Mouse (Mus musculus) fibroblast of lung, adult 2 months (primary cell): ENCODE results near the gene Efcab11.
A peak's percentile ranks its signal among the peaks of the same experiment; 100 is the strongest.
"Not testable (repeated sequence)": the region's sequence is repeated elsewhere in the genome, so short reads cannot be mapped to it uniquely, and the experiment has no call there.

Source experiments
- DNase-seq: peaks from one replicate; pipeline ENCODE4 v3.0.0-alpha.2; 2011; ENCODE audit warnings: low read depth

Gene Efcab11

DNA sequence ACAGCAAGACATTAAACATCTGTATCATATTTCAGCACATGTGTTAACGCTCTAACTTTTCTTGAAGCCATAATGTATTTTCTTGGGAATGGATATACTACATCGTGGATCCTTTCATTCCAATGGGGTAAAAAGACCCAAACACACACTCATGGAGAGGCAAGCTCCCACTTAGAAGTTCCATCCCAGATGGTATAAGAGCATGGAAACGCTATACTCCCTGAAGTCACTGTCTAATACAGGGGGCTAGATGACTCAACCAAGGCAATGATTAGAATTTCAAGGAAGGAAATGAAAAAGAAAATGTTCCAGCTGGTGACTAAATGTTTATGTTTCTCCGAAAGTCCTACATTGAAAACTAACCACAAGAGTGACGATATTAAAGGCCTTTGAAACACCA lies 76.3 kb downstream of the Efcab11 start:
- no peak for DNase-seq

GRCm38 (mm10) chr12:99806741-99807140 lies 77.5 kb downstream of the Efcab11 start:
- DNase-seq, result not testable (repeated sequence)

DNA sequence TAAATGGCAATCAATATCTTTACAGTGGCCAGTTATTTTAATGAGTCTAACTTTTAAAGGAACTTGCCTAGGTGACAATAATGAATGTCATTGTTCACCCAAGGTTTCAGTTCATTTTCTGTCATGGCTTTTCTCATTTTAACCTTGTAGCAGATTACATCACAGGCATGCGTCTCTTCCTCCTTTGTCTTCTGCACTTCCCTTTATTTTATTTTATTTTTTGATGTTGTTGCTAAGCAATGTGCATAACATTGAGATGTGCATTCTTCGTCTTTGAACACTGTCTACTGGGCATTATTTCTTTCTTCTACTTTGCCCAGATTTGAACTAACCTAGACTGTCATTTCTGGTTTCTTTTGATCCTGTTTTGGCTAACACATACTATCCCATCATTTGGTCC lies 88.3 kb downstream of the Efcab11 start:
- no peak for DNase-seq

GRCm38 (mm10) chr12:99794792-99795620 lies 89.2 kb downstream of the Efcab11 start:
- DNase-seq, result peak; percentile 22

DNA sequence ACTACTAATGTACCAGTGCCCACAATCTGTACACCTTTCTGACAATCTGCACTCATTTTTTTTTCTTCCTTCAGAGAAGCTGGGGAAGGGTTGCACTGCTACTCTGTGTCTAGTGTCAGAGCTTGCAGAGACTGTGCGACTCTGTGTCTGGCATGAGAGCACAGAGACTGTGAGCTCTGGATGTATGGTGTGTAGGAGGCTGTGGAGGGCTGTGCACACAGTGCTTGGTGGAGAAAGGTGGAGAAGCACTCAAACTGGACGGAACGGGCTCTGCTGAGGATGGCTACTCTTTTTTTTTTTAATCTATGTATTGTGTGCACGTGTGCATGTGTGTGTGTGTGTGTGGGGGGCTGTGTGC lies 90.1 kb downstream of the Efcab11 start:
- DNase-seq, result no peak

DNA sequence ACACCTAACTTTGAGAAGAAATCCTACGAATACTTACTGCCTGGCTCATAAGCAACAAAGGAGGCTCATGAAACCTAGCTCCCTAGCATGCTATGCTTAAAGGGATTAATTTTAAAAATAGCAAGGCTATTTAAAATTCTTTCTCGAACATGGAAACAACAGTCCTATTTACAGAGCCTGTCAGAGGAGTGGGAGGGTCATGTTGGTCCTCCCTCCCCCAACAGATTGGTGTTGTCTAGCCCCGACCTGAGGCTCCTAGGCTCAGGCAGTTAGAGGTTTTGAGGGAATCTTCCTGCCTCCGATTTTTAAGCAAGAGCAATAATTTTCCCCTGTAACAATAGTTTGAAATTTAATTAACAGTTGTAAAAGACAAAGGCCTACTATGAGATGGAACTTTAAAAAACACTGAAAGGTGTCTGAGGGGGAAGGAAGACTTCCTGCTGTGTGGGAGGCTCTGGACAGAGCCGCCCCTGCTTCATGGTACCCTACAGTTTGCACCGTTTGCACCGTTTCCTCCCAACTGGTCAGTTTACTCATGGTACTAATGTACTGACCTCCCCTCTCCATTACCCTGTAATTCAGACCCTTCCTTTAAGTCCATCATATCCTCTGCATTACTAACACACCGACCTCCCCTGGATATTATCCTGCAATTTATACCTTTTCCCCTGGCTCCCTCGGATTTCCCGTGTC lies 90.6 kb downstream of the Efcab11 start:
- DNase-seq, result no peak

DNA sequence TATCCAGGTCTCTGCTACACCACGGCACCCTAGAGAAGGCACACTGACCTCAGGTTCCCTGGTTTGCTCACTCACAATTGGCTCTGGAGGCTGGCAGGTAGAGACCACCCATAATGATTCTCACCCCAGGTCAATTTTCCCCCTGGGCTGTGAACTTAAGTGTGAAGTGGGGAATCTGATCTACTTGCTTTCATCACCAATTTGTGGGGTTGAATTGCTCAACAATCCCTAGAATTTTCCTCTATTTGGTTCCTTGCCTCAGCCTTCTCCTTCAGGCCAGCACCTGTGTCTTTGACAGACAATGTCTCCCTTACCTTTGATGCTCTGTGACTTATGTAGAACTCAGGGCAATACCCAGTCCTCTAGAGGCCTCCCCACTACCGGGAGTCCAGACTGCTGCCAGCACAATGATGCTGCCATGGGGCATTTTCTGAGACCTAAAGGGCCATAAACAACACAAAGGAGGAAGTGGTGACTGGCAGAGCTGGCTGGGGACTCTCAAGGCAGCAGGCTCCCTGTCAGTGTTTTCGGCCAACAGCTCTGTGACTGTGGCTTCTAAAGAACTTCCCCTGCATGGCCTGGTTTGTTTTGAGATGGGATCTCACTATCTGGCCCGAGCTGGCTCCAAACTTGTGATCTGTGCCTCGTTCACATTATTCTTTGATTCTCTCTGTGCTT lies 94.8 kb downstream of the Efcab11 start:
- no peak for DNase-seq

GRCm38 (mm10) chr12:99781774-99782173 lies 102.5 kb downstream of the Efcab11 start:
- no peak for DNase-seq

DNA sequence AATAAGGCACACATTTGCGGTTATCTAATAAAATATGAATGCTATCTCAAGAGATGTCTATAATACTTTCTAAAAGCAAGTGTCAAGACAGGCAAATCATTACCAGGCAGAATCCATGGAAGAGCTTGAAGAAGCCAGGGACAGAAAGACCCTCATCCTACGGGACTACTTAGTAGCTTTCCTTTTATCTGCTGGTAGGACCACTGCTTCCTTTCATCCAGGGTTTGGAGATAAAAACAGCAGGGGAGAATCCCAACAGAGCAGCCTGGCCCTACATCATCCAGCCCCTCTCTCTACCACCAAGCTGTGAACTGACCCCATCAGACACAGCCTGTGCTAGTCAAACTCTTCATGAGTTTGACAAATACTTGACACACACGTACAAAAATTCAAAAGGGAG lies 103.8 kb downstream of the Efcab11 start:
- no peak for DNase-seq

GRCm38 (mm10) chr12:99779908-99780307 lies 104.3 kb downstream of the Efcab11 start:
- DNase-seq, result no peak

- no peak for DNase-seq
These were observed 107.6 kb downstream of the Efcab11 start for GRCm38 (mm10) chr12:99776497-99777139.

- no peak for DNase-seq
These were observed 109.4 kb downstream of the Efcab11 start for GRCm38 (mm10) chr12:99774864-99775263.

DNA sequence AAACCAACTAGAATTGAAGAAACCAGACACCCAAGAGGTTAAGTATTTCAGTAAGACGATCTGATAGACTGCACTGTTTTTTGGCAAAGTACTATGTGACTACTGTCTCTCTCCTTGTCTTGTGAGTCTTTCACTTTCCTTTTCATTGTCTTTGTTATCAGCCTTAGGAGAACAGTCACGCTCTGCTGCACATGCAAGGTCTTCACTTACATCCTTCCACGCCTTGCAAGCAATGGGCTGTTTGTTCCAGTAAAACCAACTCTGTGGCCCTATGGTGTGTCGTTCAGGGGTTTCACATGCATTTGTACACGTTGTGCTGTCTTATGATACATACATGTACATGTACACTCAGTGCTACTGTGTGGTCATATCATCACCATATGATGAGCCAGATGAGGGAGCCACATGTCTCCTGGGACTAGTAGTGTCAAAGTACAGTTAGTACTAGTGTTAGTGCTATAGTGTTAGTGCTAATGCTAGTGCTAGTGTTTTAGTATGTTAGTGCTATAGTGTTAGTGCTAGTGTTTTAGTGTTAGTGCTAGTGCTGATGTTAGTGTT lies 110.5 kb downstream of the Efcab11 start:
- no peak for DNase-seq

DNA sequence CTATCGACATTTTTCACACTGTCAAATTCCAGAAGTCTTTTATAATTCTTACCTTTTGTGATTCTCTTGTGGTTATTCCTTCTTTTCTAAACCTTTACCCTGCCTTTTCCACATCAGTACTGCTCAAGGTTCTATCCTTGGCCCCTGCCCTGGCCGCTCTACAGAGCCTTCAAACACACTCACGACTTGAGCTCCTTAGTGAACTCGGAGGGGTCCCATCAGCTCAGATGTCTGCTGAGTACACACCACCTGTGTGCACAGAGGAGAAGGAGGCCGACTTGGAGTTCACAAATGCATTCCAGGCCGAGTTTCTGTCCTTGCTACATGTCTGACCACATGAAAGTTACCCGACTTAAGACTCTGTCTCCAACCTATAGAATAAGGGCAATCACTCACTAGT lies 113.2 kb downstream of the Efcab11 start:
- DNase-seq, result no peak

DNA sequence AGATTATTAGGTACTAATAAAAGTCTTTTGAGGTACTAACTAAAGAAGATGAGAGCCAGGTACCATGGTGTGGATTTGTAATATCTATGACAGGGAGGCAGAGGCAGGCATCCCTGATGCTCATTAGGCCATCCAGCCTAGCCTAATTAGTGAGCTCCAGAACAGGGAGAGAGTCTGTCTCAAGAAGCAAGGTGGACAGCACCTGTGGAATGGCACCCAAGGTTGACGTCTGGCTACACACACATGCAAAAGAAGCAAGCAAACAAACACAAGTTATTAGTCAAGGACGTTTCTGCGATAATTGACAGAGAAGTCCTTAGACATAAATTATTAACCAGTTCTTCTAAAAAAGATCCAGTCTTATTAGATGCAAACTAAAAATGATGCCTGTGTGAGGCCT lies 114.6 kb downstream of the Efcab11 start:
- DNase-seq, result no peak

DNA sequence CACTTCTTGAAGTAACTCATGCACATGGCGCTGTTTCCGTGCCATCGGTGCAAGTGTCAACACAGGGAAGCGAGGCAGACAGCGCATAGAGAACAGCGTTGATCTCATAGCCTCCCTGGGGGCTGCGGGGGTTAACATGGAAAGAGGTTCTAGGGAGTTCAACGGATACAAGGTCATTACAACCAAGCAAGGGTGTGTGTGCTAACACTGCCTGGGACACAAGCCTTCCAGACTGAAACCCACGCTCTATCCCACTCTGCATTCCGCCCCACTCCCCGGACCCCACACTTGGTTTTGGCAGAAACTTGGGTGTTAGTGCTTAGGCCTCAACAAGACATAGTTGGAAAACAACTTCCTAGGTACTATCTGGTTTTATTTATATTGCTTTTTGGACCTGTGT lies 116.5 kb downstream of the Efcab11 start:
- no peak for DNase-seq

- no peak for DNase-seq
These were observed 118.3 kb downstream of the Efcab11 start for GRCm38 (mm10) chr12:99765979-99766378.

DNA sequence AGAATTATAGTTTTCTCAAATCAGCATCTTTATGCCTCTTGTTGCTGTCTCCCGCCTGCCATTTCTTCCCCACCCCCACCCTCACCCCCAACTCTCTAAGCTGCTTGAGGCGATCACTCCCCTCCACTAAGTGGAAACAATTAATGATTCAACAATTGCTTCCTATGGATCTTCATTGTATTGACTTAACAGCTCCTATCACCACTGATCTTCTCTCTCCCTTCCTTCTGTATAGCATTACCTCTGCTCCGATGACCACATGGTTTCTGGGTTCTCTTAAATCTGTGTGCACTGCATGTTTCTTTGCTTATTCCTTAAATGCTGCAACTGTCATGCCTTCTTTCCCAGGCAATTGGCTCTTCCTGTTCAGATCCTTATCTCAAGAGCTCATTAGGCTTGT lies 120.2 kb downstream of the Efcab11 start:
- no peak for DNase-seq

- DNase-seq, result no peak
These were observed 126.3 kb downstream of the Efcab11 start for GRCm38 (mm10) chr12:99757754-99758526.

DNA sequence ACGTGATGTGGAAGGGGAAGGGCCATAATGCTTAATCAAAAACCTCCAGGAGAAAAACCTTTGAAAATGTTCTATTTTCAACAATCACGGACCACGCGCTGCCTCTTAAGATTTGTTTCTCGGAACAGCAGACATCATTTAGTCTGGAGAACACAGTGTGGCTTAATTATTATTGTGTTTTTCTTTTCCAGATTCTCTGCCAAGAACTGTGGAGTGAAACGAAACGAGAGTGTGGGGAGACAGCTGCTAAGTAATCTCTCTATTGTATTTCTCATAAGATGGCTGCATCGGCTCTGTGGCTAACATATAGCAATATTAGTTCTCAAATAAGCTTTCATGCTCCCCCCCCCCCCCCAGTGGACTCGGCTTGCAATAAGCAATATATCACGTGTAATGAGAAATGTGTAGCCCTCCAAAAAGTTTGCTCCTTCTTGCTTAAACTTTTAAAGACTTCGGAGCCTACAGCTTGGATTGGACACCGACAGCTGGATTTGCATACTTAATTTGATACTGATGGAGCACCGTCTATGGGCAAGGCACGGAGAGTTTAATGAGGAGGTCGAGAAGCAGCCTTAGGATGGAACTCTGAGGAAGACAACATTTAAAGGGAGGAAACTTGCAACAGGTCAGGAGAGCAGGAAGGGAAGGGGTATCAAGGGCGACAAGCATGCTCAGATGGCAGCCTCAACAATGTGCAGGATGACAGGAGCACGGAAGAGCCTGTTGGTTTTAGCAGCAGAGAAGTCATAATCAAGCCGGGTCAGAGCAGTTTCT lies 127.1 kb downstream of the Efcab11 start:
- no peak for DNase-seq

DNA sequence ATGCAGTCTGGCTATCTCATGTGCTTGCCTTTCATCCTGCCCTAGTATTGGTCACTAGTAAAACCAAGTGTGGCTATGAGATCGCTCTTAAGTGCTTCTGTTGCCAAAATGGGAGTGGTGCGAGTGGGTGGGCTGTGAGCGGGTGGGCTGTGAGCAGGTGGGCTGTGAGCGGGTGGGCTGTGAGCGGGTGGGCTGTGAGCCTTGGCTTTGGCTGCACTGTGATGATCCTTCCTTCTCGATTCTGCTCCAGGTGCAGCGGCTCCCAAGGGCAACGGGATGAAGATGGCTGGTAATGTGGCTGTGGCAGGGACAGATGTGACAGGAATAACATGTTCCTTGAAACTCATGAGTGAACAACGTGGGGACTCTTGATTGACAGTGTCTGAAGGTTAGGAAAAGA lies 128.0 kb downstream of the Efcab11 start:
- DNase-seq, result no peak
